Mouse (Mus musculus) ovary, postnatal 10 days (tissue): ENCODE measurements around the gene Timm17a.

Source experiments
- DNase-seq: peaks from one replicate; pipeline ENCODE4 v3.0.0; 2022; ENCODE audit warnings: low spot score

Gene Timm17a

DNA sequence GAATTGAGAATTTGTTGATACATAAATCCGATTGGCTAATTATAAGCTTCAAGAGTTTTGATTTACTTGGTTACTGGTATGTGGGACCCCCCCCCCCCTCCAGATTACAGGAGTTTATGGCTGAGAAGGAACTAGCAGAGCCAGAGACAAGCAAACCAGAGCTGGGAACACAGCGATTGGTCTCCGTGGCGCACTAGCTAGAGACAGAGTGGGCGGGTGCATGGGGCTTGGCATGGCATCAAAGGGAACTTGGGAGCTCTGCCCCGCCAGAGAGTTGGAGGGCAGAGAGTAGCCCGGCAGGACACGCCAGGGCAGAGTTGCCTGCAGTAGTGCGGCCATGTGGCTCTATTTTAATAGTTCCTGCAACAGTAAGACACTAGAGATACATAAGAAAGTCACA is 32.9 kb downstream of the Timm17a start:
- DNase-seq = no peak

- no peak for DNase-seq
Measured at GRCm38 (mm10) chr1:135271371-135271770, 42.2 kb downstream of the Timm17a start.

DNA sequence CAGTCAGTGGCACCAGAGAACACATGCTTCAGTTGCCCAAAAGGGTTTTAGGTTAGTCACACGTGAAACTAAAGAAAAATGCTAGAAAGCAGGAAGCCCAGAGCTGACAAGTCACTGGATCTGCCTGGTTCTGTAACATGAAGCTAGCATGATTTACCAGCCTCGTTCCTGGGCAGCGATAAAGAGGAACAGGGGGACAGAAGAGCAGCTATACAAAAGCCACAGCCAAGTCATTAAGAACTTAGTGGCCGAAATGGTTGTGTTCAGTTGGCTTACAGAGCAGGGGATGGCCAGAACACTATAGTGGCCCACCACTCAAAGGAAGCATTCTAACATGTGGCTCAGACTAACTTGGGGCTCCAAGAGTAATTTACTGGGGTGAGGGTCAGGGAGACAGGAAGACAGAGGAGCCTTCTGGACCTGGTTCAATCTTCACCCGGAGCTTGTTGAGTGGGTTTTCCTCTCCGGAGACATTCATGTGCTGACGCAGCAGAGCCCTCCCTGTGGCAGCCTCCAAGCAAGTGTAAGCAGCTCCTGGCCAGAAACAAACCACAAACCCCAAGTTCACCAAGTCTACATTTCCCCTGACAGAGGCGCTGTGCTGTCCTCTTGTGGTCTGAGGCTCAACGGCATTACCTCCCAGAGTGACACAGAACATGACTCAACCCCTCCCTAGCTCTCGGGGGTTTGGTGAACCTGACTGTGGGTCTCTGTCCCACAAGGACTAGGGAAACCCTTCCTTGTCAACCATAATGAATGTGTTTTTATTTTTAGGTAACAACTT is 45.7 kb downstream of the Timm17a start:
- DNase-seq = no peak

DNA sequence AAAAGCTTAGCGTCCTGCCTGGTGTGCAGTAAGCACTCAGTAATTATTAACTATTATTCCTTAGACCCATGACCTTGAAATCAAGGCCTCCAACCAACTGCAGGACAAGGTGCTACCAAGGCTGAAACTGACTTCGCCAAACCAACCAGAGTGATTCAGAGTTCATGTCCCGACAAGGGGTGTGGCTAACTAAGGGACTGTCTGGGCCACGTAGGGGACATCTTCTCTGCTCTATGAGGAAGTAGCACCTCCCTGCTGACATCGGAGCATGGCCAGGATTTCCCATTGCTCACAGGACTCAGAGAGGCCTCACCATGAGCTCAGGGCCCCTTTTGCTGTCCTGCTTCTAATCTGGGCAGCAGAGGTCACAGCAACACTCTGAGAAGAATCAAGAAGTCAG is 47.7 kb downstream of the Timm17a start:
- no peak for DNase-seq

GRCm38 (mm10) chr1:135263316-135263715 is 50.3 kb downstream of the Timm17a start:
- DNase-seq = no peak

- DNase-seq = no peak
Measured at GRCm38 (mm10) chr1:135262329-135262728, 51.2 kb downstream of the Timm17a start.

DNA sequence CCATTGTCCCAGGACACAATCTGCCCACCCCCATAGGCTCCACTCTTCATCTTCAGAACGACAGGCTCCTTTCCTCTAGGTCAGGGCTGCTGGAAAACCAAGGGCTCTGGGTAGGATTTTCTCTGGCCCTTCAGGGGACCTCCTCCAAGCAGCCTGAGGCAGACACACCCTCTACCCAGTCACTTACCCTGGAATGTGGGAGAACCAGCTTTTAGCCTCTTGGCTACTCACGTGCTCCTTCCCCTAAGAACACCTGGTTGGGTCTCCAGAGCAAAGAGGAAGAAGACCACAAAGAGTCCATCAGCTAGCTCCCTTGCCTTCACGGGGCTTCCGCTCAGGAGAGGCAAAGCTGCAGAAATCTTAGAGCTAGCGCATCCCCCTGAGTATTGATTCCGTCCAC is 52.6 kb downstream of the Timm17a start:
- DNase-seq = no peak

DNA sequence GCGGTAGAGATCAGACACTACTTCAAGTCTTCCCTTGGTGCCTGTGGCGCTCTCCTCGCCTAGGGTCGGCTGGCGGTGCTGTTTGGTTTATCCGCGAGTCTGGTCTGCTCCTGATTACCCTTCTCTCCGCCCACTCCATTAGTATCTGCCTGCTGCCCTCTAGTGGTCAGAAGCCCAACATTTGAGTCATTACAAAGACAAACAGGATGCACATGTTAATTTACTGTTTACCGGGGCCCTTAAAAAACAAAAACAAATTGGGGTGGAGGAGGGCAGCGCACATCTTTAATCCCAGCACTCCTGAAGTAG is 54.5 kb downstream of the Timm17a start:
- DNase-seq = no peak

- no peak for DNase-seq
Measured at GRCm38 (mm10) chr1:135258380-135259127, 55.0 kb downstream of the Timm17a start, which contains the start of gene Elf3. TSS of gene Elf3 (minus strand) at chr1:135258568.

DNA sequence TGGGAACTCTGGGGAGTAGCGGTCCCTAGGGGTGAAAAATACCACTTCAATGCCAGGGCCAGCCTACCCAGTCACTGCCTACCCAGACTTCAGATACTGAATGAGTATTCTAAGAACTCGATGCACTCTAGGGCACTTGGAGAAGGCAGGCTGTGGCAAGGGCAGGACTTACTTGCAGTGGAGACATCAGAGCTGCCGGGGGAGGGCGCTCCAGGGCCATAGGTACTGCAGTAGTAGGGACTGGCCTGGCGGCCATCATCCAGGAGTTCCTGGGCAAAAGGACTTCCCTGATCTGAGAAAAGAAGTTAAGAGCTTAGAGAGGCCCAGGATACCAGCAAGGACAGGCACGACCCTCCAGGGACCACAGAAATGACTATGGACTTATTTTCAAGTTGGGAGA is 57.3 kb downstream of the Timm17a start:
- no peak for DNase-seq

DNA sequence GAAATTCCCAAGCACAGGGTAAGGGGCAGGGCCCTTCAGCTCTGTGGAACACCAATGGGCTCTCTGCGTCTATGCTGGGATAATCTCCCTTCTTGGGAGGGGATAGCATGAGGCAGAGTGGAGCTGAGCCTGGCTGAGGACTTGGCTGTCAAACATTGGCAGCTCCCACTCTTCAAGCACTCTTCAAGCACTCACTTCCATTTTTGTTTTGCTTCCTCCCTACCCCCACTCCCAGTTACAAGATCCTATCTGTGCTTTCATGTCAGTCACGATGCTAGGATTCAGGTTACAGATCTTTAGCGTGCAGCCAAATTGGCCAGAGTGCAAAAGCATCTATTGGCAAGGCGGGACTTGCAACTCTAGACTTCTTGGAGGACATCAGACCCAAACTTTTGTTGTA is 60.7 kb downstream of the Timm17a start:
- no peak for DNase-seq

DNA sequence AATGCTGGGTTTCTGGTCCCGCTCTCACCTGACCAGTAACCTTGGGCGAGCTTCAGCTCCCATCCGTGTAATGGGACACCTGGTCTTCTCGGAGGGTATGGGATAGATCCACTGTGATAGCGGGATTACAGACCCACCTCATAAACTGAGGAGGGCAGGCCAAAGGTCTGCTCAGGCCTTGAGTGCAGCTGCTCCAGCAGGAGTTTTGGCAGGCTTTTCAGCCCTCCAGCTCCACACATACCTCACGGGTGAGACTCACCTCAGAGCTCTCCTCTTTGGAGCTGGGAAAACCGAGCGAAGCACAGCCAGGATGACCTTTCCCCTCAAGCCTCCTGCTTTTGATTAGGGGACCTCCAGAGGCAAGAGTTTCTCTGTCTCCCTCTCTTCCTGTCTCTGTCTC is 62.2 kb downstream of the Timm17a start:
- DNase-seq = no peak

- DNase-seq = no peak
Measured at GRCm38 (mm10) chr1:135250706-135251105, 62.9 kb downstream of the Timm17a start.

DNA sequence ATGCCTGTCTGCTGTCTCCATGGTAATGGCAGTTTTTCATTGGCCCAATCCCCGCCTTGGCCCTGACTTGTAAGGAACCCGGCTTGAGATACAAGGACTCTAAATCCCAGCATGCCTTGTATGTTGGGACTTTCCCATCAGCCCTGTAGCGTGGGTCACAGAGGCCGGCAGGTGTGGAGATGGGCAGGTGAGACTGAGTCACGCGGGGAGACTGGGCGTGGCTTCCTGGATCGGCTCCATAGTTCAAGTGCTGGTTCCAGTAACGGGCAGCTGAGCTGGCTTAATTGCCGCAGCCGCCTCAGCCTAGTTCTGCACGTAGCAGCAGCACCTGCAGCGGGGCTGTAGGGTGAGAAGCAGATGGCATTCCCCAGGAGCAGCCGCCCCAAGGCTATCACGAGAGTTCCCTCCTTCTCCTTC is 65.1 kb downstream of the Timm17a start:
- no peak for DNase-seq
